Mouse (Mus musculus) retina, embryonic 14.5 days (tissue): Measurements from ENCODE around the gene Adat1.
"Not testable (repeated sequence)": the region's sequence is repeated elsewhere in the genome, so short reads cannot be mapped to it uniquely, and the experiment has no call there.

Source experiments
- DNase-seq: peaks from one replicate; pipeline ENCODE4 v3.0.0-alpha.2; 2015; ENCODE audit warnings: low spot score

Adat1 gene

GRCm38 (mm10) chr8:111938076-111938985 lies 53.8 kb downstream of the Adat1 start:
- DNase-seq: not testable (repeated sequence)

- DNase-seq: no peak
These were observed 54.9 kb downstream of the Adat1 start for GRCm38 (mm10) chr8:111937184-111937583.

- no peak for DNase-seq
These were observed 57.9 kb downstream of the Adat1 start for GRCm38 (mm10) chr8:111934201-111934600.

GRCm38 (mm10) chr8:111933348-111934076 lies 58.6 kb downstream of the Adat1 start, which contains the start of gene Tmem231:
TSS of gene Tmem231 (minus strand) at chr8:111933881.
- DNase-seq: peak; percentile 94

GRCm38 (mm10) chr8:111932580-111933336 lies 59.3 kb downstream of the Adat1 start:
- DNase-seq: peak; percentile 31

- DNase-seq: no peak
These were observed 60.4 kb downstream of the Adat1 start for GRCm38 (mm10) chr8:111931721-111932120.

GRCm38 (mm10) chr8:111929648-111930344 lies 62.3 kb downstream of the Adat1 start:
- DNase-seq: no peak

- no peak for DNase-seq
These were observed 67.1 kb downstream of the Adat1 start for GRCm38 (mm10) chr8:111924976-111925375.

- peak; percentile 67 for DNase-seq
These were observed 68.7 kb downstream of the Adat1 start for GRCm38 (mm10) chr8:111923383-111923804.

GRCm38 (mm10) chr8:111920971-111921370 lies 71.1 kb downstream of the Adat1 start:
- DNase-seq: no peak

- no peak for DNase-seq
These were observed 72.4 kb downstream of the Adat1 start for GRCm38 (mm10) chr8:111919663-111920062.
